Mouse (Mus musculus) hematopoietic stem cell, adult 5-6 weeks (primary cell): ENCODE measurements around the gene Dnajc10. TPM values are rescaled to one million over a fixed set of nuclear protein-coding genes. Genes with fewer than 3 reads are reported as not detected.

Experiments used
- ATAC-seq, 2 experiments: fragments of 125-278 bp in 1 of 2; replicated peaks in 1 of 2; 2 replicates each; pipeline ENCODE4 v1.8.0; 2016 to 2017; ENCODE audit warnings: inconsistent platforms in 2 of 2, mild to moderate bottlenecking in 2 of 2, moderate number of reproducible peaks in 2 of 2, low read depth in 1 of 2, moderate TSS enrichment in 1 of 2; ENCODE audit not compliant: low FRiP score in 2 of 2, poor library complexity in 2 of 2, severe bottlenecking in 2 of 2, insufficient read depth in 1 of 2, low TSS enrichment in 1 of 2
- total RNA-seq: library from RNA; stranded (forward); fragments of 172-1452, 232-1000 nt; gene quantifications from 2 replicates; pipeline ENCODE4 v1.2.3, GENCODE M21; 2017

Dnajc10 gene
- total RNA-seq: 98.7 and 107 TPM in 2 replicates

DNA sequence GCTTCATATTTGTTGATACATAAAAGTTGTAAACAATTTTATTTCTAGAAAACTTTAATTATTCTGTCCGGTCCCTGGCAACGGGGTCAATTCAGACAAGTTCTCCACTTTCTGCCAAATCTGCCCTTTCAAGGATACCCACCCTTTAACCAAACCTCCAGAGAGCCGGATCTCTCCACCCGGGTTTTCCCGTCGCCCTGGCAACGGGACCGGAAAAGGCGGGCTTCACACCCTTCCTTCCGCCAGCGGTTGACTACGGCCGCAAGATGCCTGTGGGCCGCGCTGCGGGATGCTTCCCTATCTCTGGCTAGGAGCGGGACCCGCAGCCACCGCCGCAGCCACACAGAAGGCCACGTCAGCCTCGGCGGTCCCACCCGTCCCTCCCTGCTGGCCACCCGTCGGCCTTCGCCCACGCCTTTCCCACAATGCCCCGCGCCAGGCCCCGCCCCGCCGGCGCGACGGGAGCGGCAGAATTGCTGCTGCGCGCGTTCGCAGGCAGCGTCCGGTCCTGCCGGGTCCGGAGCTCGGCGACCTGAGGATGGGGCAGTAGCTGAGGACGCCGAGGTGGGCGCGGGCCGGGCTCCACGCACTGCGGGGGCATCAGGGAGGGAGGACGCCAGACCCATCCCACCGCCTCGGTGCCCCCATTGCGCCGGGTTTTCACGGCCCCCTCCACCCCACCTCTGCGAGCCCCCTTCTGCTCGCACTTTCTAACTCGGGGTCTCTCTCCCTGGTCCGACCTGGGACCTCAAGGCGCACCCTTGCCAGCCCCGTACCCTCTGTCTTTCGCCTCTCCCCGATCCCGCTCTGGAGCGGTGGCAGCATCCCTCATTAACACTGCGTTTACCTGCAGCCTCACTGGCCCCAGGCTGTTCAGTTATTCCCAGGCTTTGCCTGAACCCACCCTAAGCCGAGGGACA is at the start of gene Dnajc10:
TSS of gene Dnajc10 (plus strand) at position 225 of the 920 bp plus-strand sequence.
- peak; percentile 91 to 93 for ATAC-seq

DNA sequence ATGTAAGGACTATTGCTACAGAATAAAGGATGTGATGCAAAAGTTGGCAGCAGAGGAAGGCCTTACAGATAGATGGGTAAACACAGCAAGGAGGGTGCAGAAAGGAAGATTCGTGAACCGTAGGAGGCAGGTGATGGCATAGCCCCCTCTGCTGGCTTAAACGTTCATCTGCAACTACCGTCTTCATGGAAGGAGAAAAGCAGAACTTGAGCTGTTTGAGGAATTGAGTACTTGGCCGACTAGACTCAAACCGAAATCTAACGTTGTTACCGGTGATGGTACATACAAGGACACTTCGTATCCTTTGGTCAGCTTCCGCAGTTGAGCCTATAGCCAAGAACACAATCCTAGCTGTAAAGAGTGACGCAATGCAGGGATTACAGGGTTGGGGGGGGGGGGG is 48.4 kb upstream of the Dnajc10 start:
- peak; percentile 98 to 99 for ATAC-seq

GRCm38 (mm10) chr2:80268053-80268452 is 47.2 kb upstream of the Dnajc10 start:
- 0 out of 4 replicates have a peak, but pooled peaks of 1 of the 2 experiments have one; percentile 51 for ATAC-seq

GRCm38 (mm10) chr2:80271431-80271830 is 43.8 kb upstream of the Dnajc10 start:
- ATAC-seq: no peak

GRCm38 (mm10) chr2:80273038-80273437 is 42.2 kb upstream of the Dnajc10 start:
- ATAC-seq: no peak

- ATAC-seq: peak; percentile 42; a peak in 3 of 4 replicates
These were observed 41.5 kb upstream of the Dnajc10 start for GRCm38 (mm10) chr2:80273763-80274162.

GRCm38 (mm10) chr2:80275136-80275535 is 40.1 kb upstream of the Dnajc10 start:
- ATAC-seq: peak; percentile 59 to 66; a peak in 2 of 4 replicates

- no peak for ATAC-seq
These were observed 33.1 kb upstream of the Dnajc10 start for GRCm38 (mm10) chr2:80282214-80282613.

- no peak for ATAC-seq
These were observed 28.9 kb upstream of the Dnajc10 start for GRCm38 (mm10) chr2:80286397-80286796.

DNA sequence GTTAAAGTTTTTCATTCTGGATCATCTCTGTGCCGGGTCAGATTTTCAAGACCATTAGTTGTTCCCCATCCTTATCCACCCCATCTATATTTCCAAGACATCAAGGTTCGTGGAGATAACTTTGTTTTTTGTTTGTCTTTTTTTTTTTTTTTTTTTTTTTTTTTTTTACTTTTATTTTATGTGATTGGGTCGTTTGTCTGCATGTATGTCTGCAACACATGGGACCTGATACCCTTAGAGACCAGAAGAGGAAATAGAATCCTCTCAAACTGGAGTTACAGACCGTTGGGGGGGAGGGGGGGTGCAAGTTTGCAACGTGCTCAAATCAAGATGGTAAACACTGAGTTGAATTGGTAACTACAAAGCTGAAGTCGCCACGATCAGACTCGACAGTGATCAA is 23.1 kb upstream of the Dnajc10 start, which contains the start of gene Prdx6b:
TSS of gene Prdx6b (plus strand) at position 301 of the 400 bp plus-strand sequence.
- ATAC-seq: no peak

GRCm38 (mm10) chr2:80298334-80298733 is 16.9 kb upstream of the Dnajc10 start:
- ATAC-seq: peak; percentile 91 to 93

DNA sequence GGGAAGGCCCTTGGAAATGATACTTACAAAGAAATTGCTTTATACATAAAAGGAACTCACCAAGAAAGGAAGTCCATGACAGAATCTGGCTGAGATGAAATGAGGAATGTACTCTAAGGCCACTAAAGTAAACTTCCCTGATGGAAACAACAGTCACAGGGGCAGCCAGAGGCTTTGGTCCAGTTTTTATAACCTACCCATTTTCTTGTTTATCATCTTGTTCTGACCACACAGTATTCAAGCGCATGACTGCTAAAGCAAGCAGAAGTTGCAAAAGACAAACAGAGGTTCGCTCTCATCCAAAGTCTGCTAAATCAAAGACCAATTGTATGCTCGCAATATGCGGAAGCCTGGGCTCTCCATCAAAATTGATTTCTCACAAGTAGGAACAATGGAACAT is 14.5 kb upstream of the Dnajc10 start:
- ATAC-seq: no peak

DNA sequence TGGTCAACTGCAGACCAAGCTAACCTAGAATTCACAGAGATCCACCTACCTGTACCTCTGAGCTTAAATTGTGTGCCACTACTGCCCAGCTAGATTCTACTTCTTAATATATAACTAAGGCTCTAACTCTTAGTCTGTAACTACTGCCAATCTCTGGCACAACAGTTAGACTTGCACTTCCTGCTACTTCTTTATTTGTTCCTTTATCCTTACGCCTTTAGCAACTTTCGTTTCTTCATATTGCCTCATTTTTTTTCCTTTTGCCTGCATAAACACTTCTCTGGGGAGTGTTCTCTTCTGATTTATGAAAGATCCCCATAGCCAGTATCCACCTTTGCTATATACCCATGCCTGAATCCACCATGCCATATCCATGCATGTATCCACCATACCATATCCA is 11.3 kb upstream of the Dnajc10 start:
- no peak for ATAC-seq

DNA sequence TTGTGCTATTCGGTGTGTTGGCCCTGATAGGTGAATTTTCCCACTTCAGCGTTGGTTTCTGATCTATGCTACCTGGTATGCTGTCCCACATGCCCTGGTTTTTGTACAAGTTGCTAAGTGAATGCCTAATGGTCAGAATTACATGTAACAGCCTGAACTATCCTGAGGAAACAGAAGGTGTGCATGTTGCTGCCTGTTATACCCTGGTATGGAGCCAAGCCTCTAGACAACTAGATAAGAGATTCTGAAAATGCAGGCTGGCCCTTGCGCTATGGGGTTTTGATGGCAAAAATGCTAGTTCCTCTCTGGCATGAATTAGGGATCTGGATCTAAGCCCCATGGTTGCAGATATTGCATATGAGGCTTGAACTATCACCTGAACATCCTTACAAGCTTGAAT is 7.6 kb upstream of the Dnajc10 start:
- no peak for ATAC-seq

GRCm38 (mm10) chr2:80309775-80310174 is 5.5 kb upstream of the Dnajc10 start:
- no peak for ATAC-seq

DNA sequence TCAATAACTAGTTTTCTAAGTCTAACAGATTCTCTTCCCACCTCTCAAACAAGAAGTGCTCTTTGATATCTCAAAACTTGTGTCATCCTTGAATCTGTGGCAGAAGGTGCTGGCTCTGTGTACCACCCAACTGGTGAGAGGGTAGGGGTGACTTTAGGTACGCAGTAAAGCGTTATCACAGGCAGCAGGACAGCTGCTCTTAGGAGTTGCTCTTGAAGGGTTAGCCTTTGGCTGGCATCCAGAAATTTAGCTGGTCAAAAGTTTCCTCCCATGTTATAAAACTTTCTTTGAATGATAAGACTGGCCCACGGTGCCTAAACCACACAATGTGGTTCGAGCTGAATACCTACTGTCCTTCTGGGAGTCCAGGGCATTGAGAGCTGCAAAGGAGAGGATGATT is 4.5 kb upstream of the Dnajc10 start:
- no peak for ATAC-seq

DNA sequence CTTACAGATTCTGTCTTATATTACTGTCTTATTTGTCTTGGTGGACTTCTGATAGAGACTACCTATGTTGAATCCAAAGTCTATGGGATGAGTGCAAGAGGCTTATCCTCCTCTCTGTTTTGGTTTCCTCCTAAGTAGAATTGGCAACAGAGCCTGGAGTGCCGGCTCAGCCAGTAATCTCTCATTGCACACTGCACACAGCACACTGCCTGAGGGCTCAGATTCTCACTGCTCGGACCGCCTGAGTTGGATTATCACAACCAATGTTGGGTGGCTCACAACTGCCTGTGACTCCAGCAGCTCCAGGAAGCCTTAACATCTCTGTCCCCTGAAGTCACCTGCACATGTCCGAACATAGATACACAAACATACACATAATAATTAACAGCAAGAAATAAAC is 3.9 kb upstream of the Dnajc10 start:
- no peak for ATAC-seq

DNA sequence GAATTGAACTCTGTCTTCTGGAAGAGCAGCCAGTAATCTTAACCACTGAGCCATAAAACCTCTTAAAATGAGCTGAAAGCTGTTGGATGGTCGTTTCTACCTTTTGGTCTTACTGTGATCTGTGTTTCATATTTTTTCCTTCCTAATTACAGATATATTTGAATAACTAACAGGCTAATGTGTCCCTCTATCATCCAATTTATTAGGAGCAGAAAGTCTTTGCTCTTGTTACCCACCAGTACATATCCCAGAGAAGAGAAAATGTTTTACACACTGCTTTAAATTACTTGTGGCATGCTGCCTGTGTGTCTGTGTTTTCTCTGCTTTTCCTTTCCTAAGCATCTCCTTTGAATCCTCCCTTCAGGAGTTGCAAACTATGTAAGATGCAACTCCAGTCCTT is 1.1 kb upstream of the Dnajc10 start:
- ATAC-seq: no peak

DNA sequence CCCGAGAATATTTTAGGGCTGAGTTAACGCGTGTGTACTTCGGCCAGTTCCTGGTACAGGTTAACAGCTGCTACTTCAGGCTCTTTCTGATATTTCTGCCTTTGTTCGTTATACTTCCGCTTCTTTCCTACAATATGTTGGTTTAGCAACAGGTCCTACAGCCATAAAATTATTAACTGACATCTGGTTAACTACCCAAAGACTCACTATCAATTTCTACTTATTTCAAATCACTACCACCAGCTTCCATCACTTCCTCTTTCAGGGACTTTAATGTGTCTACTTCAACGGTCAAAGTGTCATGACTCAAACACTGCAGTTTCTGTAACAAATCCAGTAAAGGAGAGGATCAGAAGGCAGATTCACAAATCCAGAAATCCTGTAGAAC is 418 bp upstream of the Dnajc10 start:
- ATAC-seq: peak; percentile 60 to 67
